Mouse (Mus musculus) splenic B cell, adult 2 months (primary cell): ENCODE data around the gene Ddx1.

Experiments used
- DNase-seq: peaks from one replicate; pipeline ENCODE4 v3.0.0-alpha.2; 2011; ENCODE audit warnings: low read depth, low spot score
- H3K27me3 ChIP-seq: 2 replicates; pipeline ENCODE4 v1.6.1; 2012; ENCODE audit warnings: mild to moderate bottlenecking, low read length, moderate library complexity, mixed read lengths; ENCODE audit not compliant: control insufficient read depth, poor library complexity, insufficient read depth, severe bottlenecking
- H3K36me3 ChIP-seq: 2 replicates; pipeline ENCODE4 v1.6.1; 2012; ENCODE audit warnings: mild to moderate bottlenecking, low read length, moderate library complexity, mixed read lengths; ENCODE audit not compliant: control insufficient read depth, poor library complexity, insufficient read depth, severe bottlenecking

Gene Ddx1

GRCm38 (mm10) chr12:13214345-13215278 lies 34.4 kb downstream of the Ddx1 start:
- H3K36me3 ChIP-seq = 0 out of 2 replicates have a peak, but pooled peaks cover 7% of the 10 kb centered on the region
- peak; percentile 82 for DNase-seq
- no peaks in the 10 kb centered on the region; the same call in 1 of the 2 replicates for H3K27me3 ChIP-seq

GRCm38 (mm10) chr12:13211746-13212482 lies 37.1 kb downstream of the Ddx1 start:
- DNase-seq = no peak
- no peaks in the 10 kb centered on the region for H3K36me3 ChIP-seq

DNA sequence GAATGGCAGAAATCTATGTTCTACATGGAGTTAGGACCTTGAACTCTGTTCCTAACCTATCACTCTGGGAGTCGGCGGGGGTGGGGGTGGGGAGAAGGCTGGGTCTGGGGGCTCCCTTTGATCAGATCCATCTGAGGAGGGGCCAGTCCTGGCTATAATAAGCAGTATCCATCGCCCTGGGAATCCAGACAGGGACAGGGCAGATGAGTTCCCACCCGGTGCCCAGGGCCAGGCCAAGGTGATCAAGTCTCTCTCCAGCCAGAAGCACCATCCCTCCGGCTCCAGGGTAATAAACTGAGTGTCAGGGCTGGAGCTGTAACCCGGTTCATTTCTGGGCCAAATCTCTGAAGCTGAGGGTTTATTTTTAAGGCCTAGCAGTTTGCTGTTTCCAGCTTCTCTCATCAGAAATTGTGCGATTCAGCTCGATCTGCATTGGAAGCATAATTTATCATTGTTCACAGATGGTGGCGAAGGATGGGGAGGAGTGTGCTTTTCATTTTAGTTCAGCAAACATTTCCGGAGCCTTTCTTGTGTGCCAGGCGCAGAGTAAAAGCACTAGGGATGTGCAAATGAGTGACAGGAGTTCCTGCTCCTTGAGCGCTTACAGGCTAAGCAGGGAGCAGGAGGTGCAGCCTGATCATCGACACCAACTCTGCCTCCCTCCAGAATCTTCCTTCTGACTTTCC lies 39.2 kb downstream of the Ddx1 start:
- no peaks in the 10 kb centered on the region; the same call in 1 of the 2 replicates for H3K27me3 ChIP-seq
- DNase-seq = no peak
- H3K36me3 ChIP-seq = no peaks in the 10 kb centered on the region

More at GRCm38 (mm10) chr12:13211746-13212482, 37.1 kb downstream of the Ddx1 start:
- H3K27me3 ChIP-seq = no peaks in the 10 kb centered on the region; the same call in 1 of the 2 replicates

- Histone ChIP-seq H3K27me3 (no peaks in the 10 kb centered on the region; the same call in 1 of the 2 replicates), H3K36me3 (no peaks in the 10 kb centered on the region)
- no peak for DNase-seq
Observed at GRCm38 (mm10) chr12:13208983-13209451, 40.0 kb downstream of the Ddx1 start.

DNA sequence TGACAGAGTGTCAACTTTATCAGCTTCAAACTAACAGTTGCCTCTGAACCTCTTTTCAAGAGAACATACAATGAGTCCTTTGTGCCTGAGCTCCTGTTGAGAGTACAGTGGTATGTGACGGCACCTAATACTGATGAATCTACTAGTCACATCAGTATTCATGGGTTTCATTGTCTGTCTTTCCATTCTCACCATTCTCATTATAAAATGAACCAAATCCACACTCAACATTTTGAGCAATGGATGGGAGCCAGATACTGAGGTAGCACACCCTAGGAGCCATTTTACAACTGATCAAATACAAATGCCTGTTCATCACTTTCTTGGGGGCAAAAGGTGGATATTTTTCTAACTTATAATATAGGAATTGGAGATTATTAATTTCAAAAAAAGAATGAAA lies 40.5 kb downstream of the Ddx1 start:
- Histone ChIP-seq H3K27me3 (no peaks in the 10 kb centered on the region; the same call in 1 of the 2 replicates), H3K36me3 (no peaks in the 10 kb centered on the region)
- DNase-seq = no peak

DNA sequence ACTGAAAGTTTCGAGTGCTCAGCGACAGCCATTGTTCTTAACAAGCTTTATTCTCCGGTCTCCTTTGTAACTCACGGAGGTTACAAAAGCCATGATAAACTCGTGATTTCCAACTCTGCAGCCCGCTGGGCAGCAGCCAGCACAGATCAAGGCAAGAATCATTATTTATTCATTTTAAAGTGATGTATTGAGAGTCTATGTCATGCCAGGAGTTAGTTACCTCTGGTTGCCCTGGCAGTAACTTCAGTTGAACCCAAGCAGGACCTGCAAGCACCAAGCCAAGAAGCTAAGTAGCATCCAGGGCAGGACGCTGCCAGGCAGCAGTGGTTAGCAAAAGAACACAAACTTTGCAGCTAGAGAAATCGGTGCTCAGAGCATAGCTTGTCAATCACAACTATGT lies 41.9 kb downstream of the Ddx1 start:
- DNase-seq = no peak
- Histone ChIP-seq H3K36me3 (no peaks in the 10 kb centered on the region), H3K27me3 (no peaks in the 10 kb centered on the region; the same call in 1 of the 2 replicates)

GRCm38 (mm10) chr12:13205733-13206132 lies 43.3 kb downstream of the Ddx1 start:
- H3K27me3 ChIP-seq = no peaks in the 10 kb centered on the region; the same call in 1 of the 2 replicates
- DNase-seq = no peak
- no peaks in the 10 kb centered on the region for H3K36me3 ChIP-seq

GRCm38 (mm10) chr12:13202322-13202721 lies 46.7 kb downstream of the Ddx1 start:
- no peaks in the 10 kb centered on the region for H3K27me3 ChIP-seq
- DNase-seq = no peak
- no peaks in the 10 kb centered on the region for H3K36me3 ChIP-seq

- no peaks in the 10 kb centered on the region for H3K36me3 ChIP-seq
- DNase-seq = no peak
Observed at GRCm38 (mm10) chr12:13200576-13200975, 48.4 kb downstream of the Ddx1 start.

GRCm38 (mm10) chr12:13199338-13200301 lies 49.4 kb downstream of the Ddx1 start:
- Histone ChIP-seq H3K36me3 (no peaks in the 10 kb centered on the region), H3K27me3 (no peaks in the 10 kb centered on the region)
- no peak for DNase-seq

More at GRCm38 (mm10) chr12:13200576-13200975, 48.4 kb downstream of the Ddx1 start:
- H3K27me3 ChIP-seq = no peaks in the 10 kb centered on the region

- no peaks in the 10 kb centered on the region for H3K27me3 ChIP-seq
- H3K36me3 ChIP-seq = no peaks in the 10 kb centered on the region
- no peak for DNase-seq
Observed at GRCm38 (mm10) chr12:13198157-13198556, 50.9 kb downstream of the Ddx1 start.

GRCm38 (mm10) chr12:13196146-13196545 lies 52.9 kb downstream of the Ddx1 start:
- DNase-seq = no peak
- Histone ChIP-seq H3K36me3 (no peaks in the 10 kb centered on the region), H3K27me3 (no peaks in the 10 kb centered on the region)

DNA sequence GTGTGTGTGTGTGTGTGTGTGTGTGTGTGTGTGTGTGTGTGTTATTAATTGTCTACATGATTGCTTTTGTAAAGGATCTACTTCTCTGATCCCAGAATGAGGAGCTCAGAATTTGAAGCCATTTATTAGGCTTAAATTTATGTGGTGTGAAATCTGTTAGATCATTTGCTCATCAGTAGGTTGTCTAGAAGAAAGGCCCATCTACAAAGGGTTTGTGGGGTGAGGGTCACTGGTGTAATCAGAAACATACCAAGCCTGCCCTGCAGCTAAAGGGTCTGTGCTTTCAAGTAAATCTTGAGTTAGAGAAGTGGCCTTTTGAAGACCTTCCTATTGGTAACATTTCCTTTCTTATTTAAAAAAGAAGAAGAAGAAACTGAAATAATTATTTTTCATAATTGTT lies 53.5 kb downstream of the Ddx1 start:
- Histone ChIP-seq H3K36me3 (no peaks in the 10 kb centered on the region), H3K27me3 (no peaks in the 10 kb centered on the region)
- DNase-seq = no peak
